Mouse (Mus musculus): ENCODE data around the gene Zfp93.

- TF ChIP-seq CTCF (conservative IDR thresholded peaks at IDR 0.05; ENCODE audit: low read length) (no peak), POU5F1 (IDR thresholded peaks at IDR 0.05; ENCODE audit: borderline replicate concordance, low read length) (no peak), NANOG (IDR thresholded peaks at IDR 0.05; ENCODE audit: borderline replicate concordance, low read length) (no peak)
Observed at GRCm38 (mm10) chr7:24325675-24326128, 55.5 kb downstream of the Zfp93 start.
